Mouse (Mus musculus) gastrocnemius, postnatal 14 days (tissue): Measurements from ENCODE around the gene Pex7. TPM values are rescaled to one million over a fixed set of nuclear protein-coding genes. Genes with fewer than 3 reads are reported as not detected.

Experiments
- DNase-seq: peaks from one replicate; pipeline ENCODE4 v3.0.0; 2021; ENCODE audit warnings: mixed read lengths
- intact Hi-C: fragments of 180-260 bp; cut with DNase I; formaldehyde crosslinking; loops from one replicate; pipeline ENCODE4 v1.15.1; 2025; ENCODE audit warnings: low total_unique reads
- total RNA-seq, 2 experiments: library from RNA; stranded (reverse); gene quantifications; 2 replicates each; pipeline ENCODE4 v1.2.3; 2021

Gene Pex7
- total RNA-seq, 2 experiments from 2014 or later, result 14.3 to 14.4 TPM

DNA sequence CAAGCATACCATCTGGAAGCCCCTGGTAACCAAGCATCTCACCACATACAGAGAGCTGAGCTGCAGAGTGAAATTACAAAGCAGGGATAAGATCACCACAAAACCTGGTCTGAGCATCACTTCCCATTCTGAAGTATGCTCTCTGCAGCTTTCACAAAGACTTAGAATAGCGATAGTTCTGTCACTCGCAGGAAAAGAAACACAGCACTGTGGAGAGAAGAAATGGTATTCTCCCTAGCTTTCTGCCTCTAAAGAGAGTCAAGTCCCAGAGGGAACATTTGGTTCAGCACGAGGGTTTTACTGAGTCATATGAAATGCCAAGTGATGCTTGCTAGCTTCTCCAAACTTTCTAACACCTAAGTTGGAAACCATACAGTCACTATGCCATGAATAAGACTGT lies 17.6 kb downstream of the Pex7 start:
- intact Hi-C loops, result loop anchor here (10.0 kb wide), 2 partner anchors 175 to 645 kb away; partner anchors contain the start of gene Il20ra
- no peak for DNase-seq

DNA sequence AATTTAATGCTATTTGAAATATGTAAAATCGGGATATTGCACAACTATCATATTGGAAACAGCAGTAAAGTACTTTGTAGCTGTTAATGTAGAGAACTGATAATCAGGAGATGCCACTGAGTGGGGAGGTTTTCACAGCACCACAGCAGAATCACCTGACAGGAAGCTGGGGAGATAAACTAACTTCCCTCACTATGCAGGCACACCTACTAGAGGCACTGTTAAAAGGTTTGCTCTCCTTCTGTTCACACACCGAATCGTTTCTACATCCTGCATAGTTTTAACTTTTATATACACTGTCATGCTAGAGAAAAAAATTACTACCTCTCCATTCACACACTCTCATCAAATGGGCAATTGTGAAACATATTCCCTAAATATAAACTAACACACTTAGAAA lies 21.2 kb downstream of the Pex7 start:
- intact Hi-C loops, result no loop called here

DNA sequence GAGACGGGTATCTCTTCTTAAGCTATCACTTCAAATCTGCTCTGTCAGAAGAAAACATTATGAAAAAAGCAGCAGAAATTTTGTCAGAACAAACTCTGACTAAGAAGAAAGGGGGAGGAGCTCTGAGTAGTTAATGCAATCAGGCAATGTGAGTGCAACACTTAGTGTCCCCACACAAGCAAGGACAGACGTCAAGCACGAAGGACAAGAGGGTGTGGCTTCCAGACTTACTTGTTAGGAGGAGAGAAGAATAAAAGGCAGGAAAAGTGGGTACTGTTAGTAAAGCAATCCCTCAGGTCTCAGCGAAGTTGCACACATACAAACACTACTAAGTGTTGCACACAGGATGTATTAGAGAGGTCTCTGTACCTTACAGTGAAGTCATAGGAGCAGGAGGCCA lies 23.1 kb downstream of the Pex7 start:
- intact Hi-C loops, result no loop called here
- DNase-seq, result no peak

More for the DNA sequence above, 21.2 kb downstream of the Pex7 start:
- DNase-seq, result no peak

DNA sequence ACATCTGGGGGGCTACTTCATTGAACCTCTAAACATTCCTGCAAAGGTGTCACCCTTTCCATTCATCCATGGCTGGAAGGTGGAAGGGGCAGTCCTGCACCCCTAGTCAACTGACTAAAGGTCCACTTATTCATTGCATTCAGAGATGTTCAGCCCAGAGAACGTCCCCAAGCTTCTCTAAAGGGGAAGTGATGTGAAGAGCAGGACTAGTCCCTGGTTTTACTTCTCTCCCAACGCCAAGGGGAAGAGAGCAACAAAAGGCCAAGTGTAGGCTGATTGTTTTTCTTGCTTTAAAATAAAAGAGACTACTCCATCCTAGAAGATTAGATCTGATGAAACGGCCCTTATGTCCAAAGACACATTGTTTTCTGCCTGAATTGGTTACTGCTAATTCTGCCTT lies 27.1 kb downstream of the Pex7 start:
- no peak for DNase-seq
- intact Hi-C loops, result no loop called here

DNA sequence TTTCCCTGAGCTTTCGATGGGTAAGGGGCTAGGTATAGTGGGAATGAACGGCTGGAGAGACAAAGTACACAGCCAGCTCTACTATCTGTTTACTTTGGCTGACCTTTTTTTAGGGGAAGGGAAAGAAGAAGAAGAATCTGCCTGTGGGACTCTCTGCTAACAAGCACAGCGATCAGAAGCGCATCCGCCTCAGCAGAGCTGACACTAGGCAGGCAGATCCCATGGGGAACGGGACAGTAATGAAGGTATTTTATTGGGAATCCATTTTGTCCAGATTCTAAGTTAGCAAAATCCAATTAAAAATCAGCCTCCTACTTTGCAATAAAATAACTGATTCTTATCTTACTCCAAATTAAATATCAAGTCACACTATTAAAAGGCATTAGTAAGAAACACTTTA lies 28.3 kb downstream of the Pex7 start:
- intact Hi-C loops, result no loop called here

DNA sequence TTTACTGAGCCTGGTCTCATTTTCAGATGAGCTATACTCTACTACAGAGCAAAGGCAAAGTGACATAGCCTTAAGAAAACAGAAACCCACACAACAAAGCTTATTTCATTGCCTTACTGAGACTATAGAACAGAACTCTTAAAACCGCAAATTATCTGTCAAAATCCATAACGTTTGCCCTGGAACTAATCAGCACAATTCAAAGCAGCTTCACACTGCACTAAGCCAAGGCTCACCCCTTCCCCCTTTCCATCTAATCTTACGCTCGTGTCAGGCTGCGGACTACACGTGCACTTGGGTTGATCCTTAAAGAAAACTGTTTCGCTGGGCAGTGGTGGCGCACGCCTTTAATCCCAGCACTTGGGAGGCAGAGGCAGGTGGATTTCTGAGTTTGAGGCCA lies 29.8 kb downstream of the Pex7 start:
- intact Hi-C loops, result no loop called here
- DNase-seq, result no peak

More for the DNA sequence above, 28.3 kb downstream of the Pex7 start:
- no peak for DNase-seq

DNA sequence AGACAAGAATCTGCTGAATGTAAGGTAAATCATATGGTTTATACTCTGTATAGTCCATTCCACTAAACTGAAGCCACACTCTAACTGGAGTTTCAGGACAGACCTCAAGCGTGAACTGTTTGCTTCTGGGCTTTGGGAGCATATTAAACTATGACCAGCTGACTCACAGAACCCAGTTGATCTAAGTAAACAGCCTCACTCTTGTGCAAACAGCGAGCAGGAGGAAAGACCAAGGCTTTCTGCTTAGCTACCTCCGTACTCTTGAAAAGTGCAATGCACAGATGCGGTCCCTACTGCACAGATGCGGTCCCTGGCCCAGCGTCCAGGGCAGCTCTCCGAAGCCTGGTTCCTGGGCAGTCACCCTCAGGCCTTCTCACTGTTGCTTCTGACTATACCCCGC lies 30.2 kb downstream of the Pex7 start:
- DNase-seq, result no peak
- intact Hi-C loops, result no loop called here

DNA sequence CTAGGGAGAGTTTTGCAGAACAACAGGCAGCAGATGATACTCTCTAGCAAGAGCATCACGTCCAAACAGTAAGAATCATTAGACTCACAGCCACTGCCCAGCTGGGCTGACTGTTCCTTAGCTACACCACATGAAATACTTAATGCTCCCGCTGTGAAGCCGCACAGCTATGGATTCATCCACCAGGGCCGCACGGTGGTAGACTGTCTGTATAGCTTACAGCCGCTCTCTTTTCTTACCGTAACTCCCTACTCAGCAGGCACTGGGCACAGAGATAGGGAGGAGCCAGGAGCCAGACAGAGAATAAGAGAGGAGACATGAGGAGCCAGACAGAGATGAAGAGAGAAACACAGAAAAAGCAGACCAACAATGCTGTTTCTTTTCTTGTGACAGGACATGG lies 30.8 kb downstream of the Pex7 start:
- intact Hi-C loops, result no loop called here
- no peak for DNase-seq

DNA sequence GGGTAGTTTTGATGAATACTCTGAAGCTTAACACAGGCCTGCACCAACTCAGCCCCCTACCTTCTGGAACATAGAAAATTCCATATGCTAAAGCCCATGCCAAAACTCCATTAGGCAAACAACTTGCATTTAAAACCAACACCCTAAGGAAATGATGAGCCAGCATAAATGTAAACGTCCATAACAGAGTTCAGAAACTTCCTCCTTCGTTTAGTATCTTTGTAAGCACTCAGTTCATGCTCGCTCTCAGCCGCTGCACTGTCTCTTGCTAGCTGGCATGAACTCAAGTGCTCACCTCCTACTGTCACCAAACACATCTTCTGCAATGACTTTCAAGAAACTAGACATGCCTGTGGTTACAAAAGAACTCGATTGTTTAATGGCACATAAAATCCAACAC lies 32.1 kb downstream of the Pex7 start:
- intact Hi-C loops, result no loop called here

DNA sequence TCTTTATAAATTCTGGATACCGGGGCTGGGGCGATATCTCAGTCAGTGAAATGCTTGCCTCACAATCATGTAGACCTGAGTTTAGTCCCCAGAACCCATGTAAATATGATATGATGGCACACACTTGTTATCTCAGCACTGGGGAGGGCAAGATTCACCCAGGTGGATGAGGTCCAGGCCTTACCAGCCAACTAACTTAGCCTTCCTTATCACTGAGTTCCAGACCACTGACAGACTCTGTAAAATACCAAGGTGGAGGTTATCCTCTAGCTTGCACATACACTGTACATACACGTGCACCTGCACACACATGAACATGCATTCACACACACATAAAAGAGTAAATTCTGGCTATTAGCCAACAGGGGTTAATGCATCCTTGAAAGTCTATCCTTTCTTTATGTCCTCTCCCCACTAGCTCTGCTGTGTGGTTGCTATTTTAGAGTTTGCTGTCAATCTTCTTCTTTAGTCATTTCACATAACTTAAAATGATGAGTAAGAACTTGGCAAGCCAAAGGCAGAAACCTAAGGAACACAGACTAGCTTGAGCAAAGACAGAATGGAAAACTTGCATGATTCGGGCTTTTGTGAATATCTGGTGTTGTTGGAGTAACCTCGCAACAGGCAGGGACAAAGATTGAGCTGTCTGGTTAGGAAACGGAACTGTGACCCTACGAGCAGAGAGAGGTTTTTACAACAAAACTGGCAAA lies 51.7 kb downstream of the Pex7 start:
- no peak for DNase-seq
- intact Hi-C loops, result no loop called here

More for the DNA sequence above, 32.1 kb downstream of the Pex7 start:
- DNase-seq, result no peak

DNA sequence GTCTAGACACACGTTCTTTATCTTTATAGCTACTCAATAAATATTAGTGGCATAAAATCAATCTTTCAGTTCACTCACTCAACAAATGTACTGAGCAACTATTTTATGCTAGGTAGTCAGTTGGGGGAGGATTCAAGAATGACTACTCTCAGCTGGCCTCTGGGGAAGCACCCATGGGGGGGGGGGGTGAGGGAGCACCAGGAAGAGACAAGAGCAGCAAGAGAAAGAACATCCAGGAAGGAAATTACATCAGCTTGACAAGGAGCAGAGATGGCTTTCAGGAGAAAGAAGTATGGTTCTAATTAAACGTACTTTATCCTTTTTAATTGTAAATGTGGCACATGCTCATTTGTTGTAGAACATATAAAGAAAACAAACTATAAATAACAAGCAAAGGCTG lies 53.9 kb downstream of the Pex7 start:
- intact Hi-C loops, result no loop called here
- no peak for DNase-seq

DNA sequence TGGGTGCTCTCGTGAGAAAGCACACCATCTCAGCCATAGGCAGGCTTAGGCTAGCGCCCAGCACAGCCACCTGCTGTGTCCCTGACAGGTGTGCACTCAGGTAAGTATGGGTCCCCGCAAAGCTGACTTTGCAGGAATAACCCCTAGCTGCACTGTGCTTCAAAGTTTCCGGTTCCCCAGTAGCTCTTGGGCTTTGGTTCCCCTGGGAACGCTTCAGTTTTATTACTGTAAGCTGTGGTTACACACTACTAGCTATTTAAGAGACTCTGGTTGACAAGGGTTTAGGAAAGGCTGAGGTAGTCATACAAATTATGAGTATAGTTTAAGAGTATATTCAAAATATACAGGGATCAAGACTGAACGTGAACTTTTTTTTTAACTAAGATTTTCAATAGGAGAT lies 54.7 kb downstream of the Pex7 start:
- no peak for DNase-seq
- intact Hi-C loops, result no loop called here

DNA sequence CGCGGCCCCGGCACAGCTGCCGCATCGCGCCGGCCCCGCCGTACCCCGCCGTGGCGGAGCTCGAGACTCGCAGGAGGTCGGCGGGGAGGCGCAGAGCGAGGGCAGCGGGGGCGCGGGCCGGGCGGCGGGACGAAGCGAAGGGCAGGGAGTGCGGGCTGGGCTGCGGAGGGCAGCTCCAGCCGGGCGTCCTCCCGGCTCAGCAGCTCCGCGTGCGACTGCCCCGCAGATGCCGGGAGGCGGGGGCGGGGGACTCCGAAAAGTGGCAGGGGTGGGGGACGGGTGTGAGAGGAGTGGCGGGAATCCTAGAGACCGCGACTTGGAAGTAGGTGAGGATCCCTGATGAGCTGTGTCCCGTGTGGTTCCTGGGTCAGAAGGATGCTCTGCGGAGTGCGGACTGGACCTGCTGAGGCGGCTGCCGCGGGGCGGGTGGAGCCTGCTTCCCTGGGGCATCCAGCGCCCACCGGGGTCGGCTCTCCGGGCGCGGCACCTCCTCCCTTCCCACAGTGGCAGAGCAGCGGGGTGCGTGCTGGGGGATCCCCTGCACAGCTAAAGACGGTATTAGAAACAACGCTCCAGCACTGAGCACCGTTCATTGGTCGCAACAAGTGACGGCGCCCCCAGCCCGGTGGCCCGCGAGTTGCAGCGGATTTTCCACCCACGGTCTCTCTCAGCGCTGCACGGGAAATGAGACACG lies 56.3 kb downstream of the Pex7 start, which contains the start of gene Slc35d3:
Slc35d3 (minus strand) TSS at position 462 of the 694 bp plus-strand sequence.
- intact Hi-C loops, result no loop called here
- DNase-seq, result peak; percentile 14

DNA sequence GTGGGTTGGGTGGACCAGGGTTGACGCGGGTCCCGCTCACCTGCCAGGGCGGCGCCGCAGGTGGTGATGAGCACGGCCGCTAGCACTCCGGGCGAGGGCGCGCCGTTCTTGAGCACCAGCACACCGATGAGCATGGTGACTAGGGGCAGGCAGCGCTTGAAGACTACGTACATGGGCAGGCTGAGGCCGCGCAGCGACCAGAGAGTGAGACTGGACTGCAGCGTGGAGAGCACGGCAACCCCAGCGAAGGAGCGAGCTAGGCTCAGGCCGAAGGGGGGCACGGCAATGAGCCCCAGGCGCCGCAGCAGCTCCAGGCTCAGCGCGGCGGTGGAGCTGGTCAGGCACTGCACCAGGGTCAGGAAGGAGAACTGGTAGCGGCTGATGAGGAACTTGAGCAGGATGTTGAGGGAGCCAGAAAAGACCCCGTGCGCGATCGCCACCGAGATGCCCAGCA lies 56.9 kb downstream of the Pex7 start:
- no peak for DNase-seq
- intact Hi-C loops, result no loop called here

DNA sequence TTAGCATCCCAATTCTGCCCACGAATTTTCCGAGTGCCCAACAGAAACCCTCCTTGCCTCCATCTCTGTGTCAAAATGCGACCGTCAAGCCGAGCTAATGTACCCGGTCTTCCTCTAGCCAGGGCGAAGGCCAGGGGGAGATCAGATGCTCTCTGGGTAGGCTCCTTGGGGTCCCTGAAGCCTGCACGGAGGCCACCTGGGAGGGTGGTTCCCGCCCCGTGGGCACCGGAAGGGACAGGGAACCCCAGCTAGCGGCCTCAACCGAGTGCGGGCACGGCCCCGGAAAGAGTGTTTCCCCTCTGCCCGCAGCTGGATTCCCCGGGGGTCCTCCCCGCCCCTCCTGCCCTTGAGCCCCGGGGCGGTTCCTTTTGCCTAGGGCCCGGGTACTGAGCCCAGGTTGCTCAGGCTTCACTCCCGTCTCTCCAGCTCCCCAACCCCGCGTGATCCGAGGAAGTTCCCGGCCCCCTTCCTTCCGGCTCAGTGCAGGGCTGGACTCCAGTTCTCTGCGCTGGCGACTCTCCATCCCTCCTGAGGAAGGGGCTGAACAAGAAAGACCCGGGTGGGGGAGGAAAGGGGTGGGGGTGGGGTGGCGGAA lies 57.6 kb downstream of the Pex7 start:
- intact Hi-C loops, result no loop called here

DNA sequence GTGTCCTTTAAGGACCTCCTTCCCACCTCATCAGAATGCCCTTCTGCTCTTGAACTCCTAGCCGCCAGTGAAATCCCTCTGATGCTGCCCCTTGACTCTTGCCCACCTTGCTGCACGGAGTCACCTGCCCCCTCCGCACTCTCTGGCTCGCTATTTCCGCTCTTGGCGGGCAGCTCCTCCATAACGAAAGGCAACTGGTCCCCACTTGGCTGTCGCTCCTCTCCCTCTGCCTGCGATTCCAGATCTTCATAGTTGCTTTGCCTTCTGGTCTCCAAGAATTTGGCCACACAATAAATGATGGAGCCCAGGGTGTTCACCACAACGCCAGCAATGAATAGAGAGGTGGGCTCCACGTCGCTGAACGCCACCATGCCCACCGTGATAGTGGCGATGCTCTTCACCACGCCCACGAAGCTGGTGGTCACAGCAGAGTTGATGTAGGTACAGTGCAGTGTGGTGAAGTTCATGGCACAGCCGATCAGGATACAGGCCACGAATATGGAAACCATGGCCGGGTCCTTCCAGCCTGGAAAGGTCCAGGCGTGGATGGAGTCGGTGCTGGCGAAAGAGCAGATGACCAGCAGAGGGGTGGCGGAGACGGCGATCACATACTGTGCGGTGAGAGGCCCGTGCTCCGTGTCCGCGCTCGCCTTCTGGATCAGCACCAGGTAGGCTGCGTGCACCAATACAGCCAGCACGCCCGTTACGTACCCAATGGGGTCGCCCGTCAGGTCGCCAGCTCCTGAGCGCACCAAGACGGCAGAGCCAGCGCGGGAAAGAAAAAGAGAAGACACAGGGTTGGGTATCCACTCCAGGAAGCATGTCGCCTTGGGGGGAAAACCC lies 58.3 kb downstream of the Pex7 start:
- intact Hi-C loops, result no loop called here
- no peak for DNase-seq

More for the DNA sequence above, 57.6 kb downstream of the Pex7 start:
- DNase-seq, result no peak

DNA sequence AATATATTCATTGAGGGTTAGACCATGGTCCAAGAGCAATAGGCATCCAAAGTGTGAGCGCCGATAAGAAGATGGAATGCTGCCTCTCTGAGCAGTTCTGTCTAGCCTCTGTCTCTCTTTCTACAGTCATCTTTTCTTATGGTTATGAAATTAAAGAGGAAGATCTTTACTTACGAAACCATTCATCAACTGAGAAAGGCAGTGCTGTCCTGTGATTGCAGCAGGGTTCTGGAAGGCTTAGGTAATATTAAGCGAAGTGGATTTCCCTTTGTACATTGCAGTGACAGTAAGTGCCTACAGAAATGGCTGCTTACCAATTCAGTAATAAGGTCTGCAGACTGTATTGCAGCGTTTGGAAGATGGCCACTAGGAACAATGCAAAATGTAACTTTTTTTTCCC lies 67.7 kb downstream of the Pex7 start:
- intact Hi-C loops, result no loop called here
- no peak for DNase-seq

DNA sequence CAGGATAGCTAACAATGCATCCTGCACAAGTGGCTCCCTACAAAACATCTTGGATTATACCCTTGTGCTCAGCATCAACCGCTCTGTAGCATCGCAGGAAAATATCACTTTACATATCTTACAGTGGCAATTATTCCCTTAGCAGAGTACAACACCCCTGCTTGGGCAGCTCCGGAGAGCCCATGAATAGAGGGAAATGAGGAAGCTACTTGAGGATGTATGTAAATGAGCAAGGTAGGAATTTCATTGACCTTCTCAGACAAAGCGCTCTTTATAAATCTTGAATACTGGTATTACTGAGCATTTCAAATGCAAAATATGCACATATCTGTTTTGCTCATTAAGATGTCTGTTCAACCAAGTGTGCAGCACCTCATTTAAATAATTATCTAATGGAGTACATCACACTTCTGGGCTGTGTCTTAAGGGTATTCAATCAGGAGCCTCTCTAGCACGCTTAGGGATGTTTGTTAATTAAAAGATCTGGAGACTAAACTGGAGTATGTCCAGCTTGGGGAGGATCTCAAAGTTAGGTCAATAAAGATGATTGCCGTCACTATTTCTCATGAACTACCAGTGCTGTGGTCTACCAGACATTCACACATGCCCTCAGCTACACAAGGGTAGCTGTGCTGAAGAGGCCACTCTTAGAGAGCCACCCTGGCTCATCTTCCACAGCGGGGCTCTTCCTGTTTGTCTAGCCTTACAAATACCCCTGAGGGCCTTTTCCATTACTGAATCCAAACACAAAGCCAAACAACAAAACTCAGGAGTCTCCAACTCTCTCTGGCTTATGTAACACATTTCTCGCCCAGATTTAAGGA lies 71.4 kb downstream of the Pex7 start:
- DNase-seq, result no peak
- intact Hi-C loops, result no loop called here

DNA sequence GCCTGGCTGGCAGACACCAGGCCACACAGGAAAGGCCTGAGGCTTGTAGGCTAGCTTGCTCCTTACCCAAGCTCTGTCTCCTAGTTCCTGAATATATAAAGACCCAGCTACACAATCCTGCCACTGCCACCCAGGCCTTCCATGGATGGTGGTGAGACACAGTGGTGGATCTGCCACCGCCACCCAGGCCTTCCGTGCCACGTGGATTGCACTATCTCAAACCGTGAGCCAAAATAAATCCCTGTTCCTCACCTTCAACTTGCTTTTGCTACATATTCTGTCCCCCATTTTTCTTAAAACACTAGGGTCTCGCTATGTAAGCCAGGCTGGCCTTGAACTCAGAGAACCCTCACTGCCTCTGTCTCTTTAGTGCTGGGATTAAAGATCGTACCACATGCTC lies 73.3 kb downstream of the Pex7 start:
- intact Hi-C loops, result no loop called here
- DNase-seq, result no peak
